Mouse (Mus musculus) embryonic facial prominence, embryonic 15.5 days (tissue): ENCODE measurements at regions not wholly inside any gene's neighbourhood (a gene's known extent, or its start where the extent isn't known, plus 50 kb on each side); places are given as distances from the start of the nearest gene placed in this dataset.

Source experiments
- ATAC-seq: fragments of 200-750 bp; cut with Nextera tagmentation; 2 replicates; pipeline ENCODE4 v1.8.0; 2017; ENCODE audit warnings: low read depth, moderate TSS enrichment; ENCODE audit not compliant: insufficient number of reproducible peaks, low FRiP score, low TSS enrichment
- H3K27ac ChIP-seq: fragments of 300-500 bp; sonication (generic); replicated peaks from 2 replicates; pipeline ENCODE4 v1.5.1; 2015; ENCODE audit warnings: mild to moderate bottlenecking, inconsistent platforms
- H3K27me3 ChIP-seq: fragments of 300-500 bp; sonication (generic); 2 replicates; pipeline ENCODE4 v1.6.1; 2015; ENCODE audit warnings: inconsistent platforms
- H3K36me3 ChIP-seq: fragments of 300-500 bp; sonication (generic); 2 replicates; pipeline ENCODE4 v1.6.1; 2015; ENCODE audit warnings: mild to moderate bottlenecking, inconsistent platforms
- H3K4me1 ChIP-seq: fragments of 300-500 bp; sonication (generic); 2 replicates; pipeline ENCODE4 v1.6.1; 2015; ENCODE audit warnings: inconsistent platforms
- H3K4me2 ChIP-seq: fragments of 300-500 bp; sonication (generic); replicated peaks from 2 replicates; pipeline ENCODE4 v1.6.1; 2015; ENCODE audit warnings: mild to moderate bottlenecking, inconsistent platforms
- H3K4me3 ChIP-seq: fragments of 300-500 bp; sonication (generic); replicated peaks from 2 replicates; pipeline ENCODE4 v1.5.1; 2015; ENCODE audit warnings: mild to moderate bottlenecking, inconsistent platforms
- H3K9ac ChIP-seq: fragments of 300-500 bp; sonication (generic); 2 replicates; pipeline ENCODE4 v1.6.1; 2015; ENCODE audit warnings: inconsistent platforms
- H3K9me3 ChIP-seq: fragments of 300-500 bp; sonication (generic); replicated peaks from 2 replicates; pipeline ENCODE4 v1.6.1; 2016; ENCODE audit warnings: inconsistent platforms
- WGBS: fragments of 180-500 bp; shearing (Covaris S2); methylation state at CpG from one replicate; pipeline ENCODE4 v1.1.7; 2015; 5-methylcytosine and 5-hydroxymethylcytosine counted together

DNA sequence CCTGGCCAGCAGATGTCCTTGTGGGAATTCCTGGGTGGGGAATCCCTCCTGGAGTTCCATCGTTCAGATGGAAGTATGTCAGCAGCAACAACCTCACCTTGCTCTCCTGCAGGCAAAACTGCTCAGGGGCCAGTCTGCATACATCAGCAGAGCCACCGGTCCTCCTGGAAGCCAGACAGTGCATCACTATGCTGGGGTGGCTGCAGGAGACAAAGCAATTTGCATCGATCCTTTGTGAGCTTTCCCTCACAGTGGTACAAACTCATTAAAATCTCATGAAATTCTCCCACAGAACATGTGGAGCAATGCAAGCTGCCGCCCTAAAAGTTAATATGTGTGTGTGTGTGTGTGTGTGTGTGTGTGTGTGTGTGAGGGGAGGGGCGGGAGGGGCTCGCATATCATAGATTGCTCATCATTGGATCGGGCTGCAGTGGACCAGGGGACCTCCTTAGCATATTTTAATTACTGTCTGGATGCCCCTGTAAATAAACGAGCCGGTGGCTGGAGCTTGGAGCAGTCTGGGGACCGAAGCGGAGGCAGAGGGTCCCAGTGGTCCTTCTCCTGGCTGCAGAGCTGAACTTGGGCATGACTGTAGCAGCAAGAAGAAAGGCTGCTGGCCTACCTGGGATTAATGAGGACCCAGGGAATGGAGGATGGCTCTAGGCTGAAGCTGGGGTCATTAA lies 597.8 kb downstream of the Vrk1 start:
- no peaks in the 10 kb centered on the region for H3K27me3 ChIP-seq
- WGBS = 69% methylated on average over 11 of the region's 11 CpGs
- no peaks in the 10 kb centered on the region for H3K9me3 ChIP-seq
- H3K4me2 ChIP-seq = no peak overlapping the region
- H3K4me3 ChIP-seq = no peak overlapping the region
- H3K9ac ChIP-seq = no peak overlapping the region
- no peaks in the 10 kb centered on the region for H3K36me3 ChIP-seq
- H3K4me1 ChIP-seq = no peaks in the 10 kb centered on the region
- ATAC-seq = no peak
- H3K27ac ChIP-seq = no peak overlapping the region

DNA sequence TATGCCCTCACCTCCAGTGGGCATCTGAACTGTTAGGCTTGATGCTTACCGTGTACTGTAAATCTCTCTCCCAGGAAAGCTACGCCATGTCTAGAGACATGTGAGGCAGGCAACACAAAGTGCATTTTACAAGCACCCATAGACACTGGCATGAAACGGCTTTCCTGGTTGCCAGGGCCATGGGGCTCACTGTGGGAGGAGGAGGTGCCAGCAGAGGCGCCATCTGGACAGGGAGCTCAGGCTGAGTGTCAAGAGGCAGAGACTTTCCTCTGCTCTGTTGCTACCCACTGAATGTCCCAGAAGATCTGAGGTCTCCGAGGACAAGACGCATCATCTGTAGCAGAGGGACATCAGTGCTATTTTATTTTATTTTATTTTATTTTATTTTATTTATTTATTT lies 608.7 kb downstream of the Vrk1 start:
- Histone ChIP-seq H3K4me2 (no peak overlapping the region), H3K4me3 (no peak overlapping the region), H3K27me3 (no peaks in the 10 kb centered on the region), H3K4me1 (no peaks in the 10 kb centered on the region), H3K36me3 (no peaks in the 10 kb centered on the region), H3K9me3 (no peaks in the 10 kb centered on the region), H3K27ac (no peak overlapping the region), H3K9ac (no peak overlapping the region)
- 92% methylated on average over 6 of the region's 6 CpGs for WGBS
- no peak for ATAC-seq

DNA sequence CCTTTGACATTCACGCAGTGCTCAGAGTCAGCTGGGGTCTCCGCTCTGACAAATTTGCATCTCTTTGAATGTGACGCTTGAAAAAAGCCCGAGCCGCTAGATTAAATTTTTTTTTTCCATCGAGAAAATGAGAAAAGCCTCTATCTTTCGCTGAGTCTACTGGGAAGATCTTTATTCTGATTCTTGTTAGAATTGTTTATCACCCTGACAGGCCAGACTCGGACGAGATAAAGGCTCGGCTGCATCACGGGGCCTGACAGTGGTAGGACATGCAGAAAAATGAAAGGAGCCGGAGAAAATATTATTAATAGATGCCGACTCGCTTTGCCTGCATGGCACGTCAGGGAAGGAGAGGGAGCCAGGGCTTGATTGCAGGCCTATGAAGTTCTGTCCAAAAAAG lies 616.8 kb downstream of the Vrk1 start:
- 70% methylated on average over 15 of the region's 15 CpGs for WGBS
- no peak for ATAC-seq

DNA sequence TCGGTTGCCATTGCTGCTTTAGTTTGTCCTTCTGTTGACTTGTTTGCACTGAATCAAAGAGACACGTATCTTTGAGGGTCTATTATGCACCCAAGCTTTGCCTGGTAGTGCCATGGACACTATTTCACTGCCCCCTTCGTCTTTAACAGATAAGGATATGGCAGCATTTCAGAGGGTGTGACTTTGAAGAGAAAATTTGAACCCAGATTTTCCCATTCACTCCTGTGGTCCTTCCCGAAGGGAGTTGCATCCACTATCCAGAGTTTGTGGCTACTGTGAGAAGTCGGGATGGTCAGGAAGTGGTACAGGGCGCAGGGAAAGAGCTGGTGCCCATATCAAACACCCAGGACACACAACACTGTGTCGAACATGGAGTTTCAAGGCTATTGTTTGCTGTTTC lies 622.5 kb downstream of the Vrk1 start:
- ATAC-seq = no peak
- H3K9ac ChIP-seq = no peak overlapping the region
- H3K27ac ChIP-seq = no peak overlapping the region
- no peaks in the 10 kb centered on the region for H3K4me1 ChIP-seq
- H3K27me3 ChIP-seq = no peaks in the 10 kb centered on the region
- 76% methylated on average over 7 of the region's 7 CpGs for WGBS
- no peaks in the 10 kb centered on the region for H3K9me3 ChIP-seq
- H3K4me3 ChIP-seq = no peak overlapping the region
- no peak overlapping the region for H3K4me2 ChIP-seq
- no peaks in the 10 kb centered on the region for H3K36me3 ChIP-seq

More for the DNA sequence above, 616.8 kb downstream of the Vrk1 start:
- no peak overlapping the region for H3K27ac ChIP-seq
- H3K9ac ChIP-seq = no peak overlapping the region
- no peaks in the 10 kb centered on the region for H3K27me3 ChIP-seq
- no peak overlapping the region for H3K4me2 ChIP-seq
- H3K4me1 ChIP-seq = no peaks in the 10 kb centered on the region
- H3K4me3 ChIP-seq = no peak overlapping the region
- no peaks in the 10 kb centered on the region for H3K9me3 ChIP-seq
- H3K36me3 ChIP-seq = no peaks in the 10 kb centered on the region

DNA sequence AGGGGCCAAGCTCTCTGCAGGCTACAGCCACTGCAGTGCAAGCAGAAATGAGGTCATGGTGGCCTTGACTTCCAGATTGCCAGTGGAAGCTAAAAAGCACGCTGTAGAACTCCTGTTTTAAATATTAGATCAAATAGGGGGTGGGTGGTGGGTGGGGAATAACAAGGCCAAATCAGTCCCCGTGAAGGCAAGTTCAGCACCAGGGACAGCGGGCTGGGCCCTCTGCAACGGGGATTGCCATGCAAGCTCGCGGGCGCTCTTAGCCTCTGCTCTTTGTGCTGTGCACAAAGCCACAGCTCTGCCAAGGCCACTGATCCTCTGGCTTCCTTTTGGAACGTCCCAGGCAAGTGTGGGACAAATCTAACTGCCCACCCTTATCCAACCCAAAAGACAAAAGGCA lies 623.1 kb downstream of the Vrk1 start:
- WGBS = 3% methylated on average over 8 of the region's 8 CpGs
- H3K27ac ChIP-seq = no peak overlapping the region
- H3K9ac ChIP-seq = no peak overlapping the region
- H3K27me3 ChIP-seq = no peaks in the 10 kb centered on the region
- ATAC-seq = no peak
- H3K36me3 ChIP-seq = no peaks in the 10 kb centered on the region
- no peak overlapping the region for H3K4me3 ChIP-seq
- H3K4me2 ChIP-seq = no peak overlapping the region
- H3K4me1 ChIP-seq = no peaks in the 10 kb centered on the region
- no peaks in the 10 kb centered on the region for H3K9me3 ChIP-seq

DNA sequence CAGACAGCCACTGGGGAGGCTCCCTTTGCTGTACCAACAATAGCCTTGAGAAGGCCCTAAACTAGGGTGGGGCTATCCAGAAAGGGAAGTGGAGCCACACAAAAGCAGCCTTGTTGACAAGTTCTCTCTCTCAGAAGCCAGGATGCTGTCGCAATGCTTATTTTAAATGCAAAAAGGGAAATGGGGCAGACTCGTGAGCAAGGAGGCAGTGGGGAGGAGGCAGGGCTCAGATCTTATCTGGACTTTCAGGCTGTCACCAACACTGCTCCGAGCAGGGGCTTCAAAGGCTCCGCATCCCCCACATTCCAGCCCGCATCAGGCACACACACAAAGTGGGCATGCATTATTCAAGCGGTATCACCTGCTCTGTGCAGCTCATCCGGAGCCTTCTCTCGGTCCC lies 648.3 kb downstream of the Vrk1 start:
- Histone ChIP-seq H3K4me1 (no peaks in the 10 kb centered on the region), H3K36me3 (no peaks in the 10 kb centered on the region), H3K9me3 (no peaks in the 10 kb centered on the region), H3K9ac (no peak overlapping the region), H3K4me2 (no peak overlapping the region), H3K27ac (no peak overlapping the region), H3K4me3 (no peak overlapping the region), H3K27me3 (no peaks in the 10 kb centered on the region)
- 22% methylated on average over 8 of the region's 8 CpGs for WGBS
- no peak for ATAC-seq

DNA sequence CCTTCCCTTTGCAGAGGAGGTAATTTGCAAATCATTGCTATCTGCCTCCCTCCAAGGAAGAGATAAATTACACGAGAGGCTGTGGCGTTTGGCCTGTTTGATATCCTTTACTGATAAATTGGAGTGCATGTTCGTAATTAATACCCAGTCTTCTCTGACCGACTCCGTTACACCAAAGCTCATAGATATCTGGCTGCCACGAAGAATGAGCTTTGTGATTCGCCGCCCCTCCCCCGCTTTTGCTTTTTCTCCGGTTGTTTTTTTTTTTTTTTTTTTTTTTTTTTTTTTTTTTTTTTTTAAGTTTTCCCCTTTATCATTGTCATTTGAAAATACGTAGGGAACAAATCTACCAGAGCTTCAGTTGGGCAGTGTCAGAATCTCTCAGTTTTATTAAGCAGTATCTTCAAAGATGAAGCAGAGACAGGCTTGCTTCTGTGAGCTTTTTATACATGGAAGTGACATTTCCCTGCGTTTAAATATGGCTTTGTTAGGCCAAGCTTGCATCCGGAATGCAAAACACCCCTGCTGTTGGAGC lies 663.3 kb downstream of the Vrk1 start:
- 29% methylated on average over 13 of the region's 13 CpGs for WGBS
- no peak overlapping the region for H3K27ac ChIP-seq

DNA sequence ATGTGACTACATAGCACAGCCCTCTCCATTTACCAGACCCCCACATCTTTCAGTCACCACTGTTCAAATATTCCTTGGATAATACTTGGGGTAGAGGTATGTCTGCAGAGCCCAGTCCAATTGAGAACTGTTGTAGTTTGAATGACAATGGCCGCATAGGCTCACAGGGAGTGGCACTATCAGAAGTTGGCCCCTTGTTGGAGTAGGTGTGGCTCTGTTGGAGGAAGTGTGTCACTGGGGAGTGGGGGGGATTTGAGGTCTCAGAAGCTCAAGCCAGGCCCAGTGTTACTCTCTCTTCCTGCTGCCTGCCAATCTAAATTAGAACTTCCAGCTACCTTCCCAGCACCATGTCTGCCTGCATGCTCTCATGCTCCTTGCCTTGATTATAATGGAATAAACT lies 664.7 kb downstream of the Vrk1 start:
- no peak for ATAC-seq
- Histone ChIP-seq H3K27ac (no peak overlapping the region), H3K4me2 (no peak overlapping the region), H3K9ac (no peak overlapping the region), H3K27me3 (no peaks in the 10 kb centered on the region), H3K4me1 (0 out of 2 replicates have a peak, but pooled peaks cover 5% of the 10 kb centered on the region), H3K9me3 (no peaks in the 10 kb centered on the region), H3K4me3 (no peak overlapping the region), H3K36me3 (no peaks in the 10 kb centered on the region)
- 100% methylated on average over 1 of the region's 1 CpGs for whole genome bisulfite sequencing

More for the DNA sequence above, 663.3 kb downstream of the Vrk1 start:
- H3K36me3 ChIP-seq = no peaks in the 10 kb centered on the region
- H3K4me1 ChIP-seq = 0 out of 2 replicates have a peak, but pooled peaks cover 5% of the 10 kb centered on the region
- no peak overlapping the region for H3K9ac ChIP-seq
- H3K9me3 ChIP-seq = no peaks in the 10 kb centered on the region
- H3K4me3 ChIP-seq = no peak overlapping the region
- no peaks in the 10 kb centered on the region for H3K27me3 ChIP-seq
- ATAC-seq = no peak
- no peak overlapping the region for H3K4me2 ChIP-seq

DNA sequence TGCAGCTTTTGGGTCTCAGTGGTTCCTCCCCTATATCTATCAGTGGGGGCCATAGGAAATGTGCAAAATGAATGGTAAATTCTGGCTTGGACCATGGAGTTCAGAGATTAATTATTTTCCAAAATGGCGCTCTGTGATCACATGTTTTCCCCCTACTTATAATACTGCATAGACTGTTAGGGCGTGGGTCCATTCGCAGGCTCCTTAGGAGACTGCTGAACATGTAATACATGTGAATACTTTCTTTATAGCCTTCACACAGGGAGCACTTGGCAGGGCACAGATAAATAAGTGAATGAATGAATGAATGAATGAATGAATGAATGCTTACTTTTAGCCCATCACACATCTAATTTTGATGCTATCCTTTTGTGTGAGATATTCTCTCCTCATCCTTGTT lies 666.1 kb downstream of the Vrk1 start:
- no peaks in the 10 kb centered on the region for H3K27me3 ChIP-seq
- no peak for ATAC-seq
- no peaks in the 10 kb centered on the region for H3K36me3 ChIP-seq
- H3K4me2 ChIP-seq = no peak overlapping the region
- no peaks in the 10 kb centered on the region for H3K9me3 ChIP-seq
- 0 out of 2 replicates have a peak, but pooled peaks cover 5% of the 10 kb centered on the region for H3K4me1 ChIP-seq
- no peak overlapping the region for H3K4me3 ChIP-seq
- H3K27ac ChIP-seq = no peak overlapping the region
- WGBS = 95% methylated on average over 3 of the region's 3 CpGs
- no peak overlapping the region for H3K9ac ChIP-seq

DNA sequence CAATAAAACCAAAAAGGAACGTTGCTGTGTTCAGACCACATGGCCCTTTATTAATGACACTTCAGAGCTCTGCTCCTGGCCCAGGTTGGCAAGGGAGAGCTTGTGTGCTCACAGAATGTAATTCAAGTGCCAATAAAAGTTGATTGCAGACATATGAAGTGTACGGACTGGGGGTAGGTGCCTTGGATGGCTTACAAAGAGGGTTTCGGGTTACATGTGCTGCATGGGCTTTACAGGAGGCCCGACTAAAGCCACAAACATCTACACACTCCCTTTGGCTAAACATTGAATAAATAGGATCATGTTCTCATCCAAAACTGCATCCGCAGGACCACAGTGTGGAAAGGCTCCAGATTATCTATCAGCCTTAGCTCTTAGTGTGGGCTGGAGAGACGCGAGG lies 666.5 kb downstream of the Vrk1 start:
- no peak overlapping the region for H3K4me3 ChIP-seq
- H3K9me3 ChIP-seq = no peaks in the 10 kb centered on the region
- no peak overlapping the region for H3K27ac ChIP-seq
- H3K4me2 ChIP-seq = no peak overlapping the region
- H3K4me1 ChIP-seq = 0 out of 2 replicates have a peak, but pooled peaks cover 5% of the 10 kb centered on the region
- H3K27me3 ChIP-seq = no peaks in the 10 kb centered on the region
- no peak overlapping the region for H3K9ac ChIP-seq
- ATAC-seq = peak; percentile 70
- H3K36me3 ChIP-seq = no peaks in the 10 kb centered on the region
- WGBS = 23% methylated on average over 7 of the region's 7 CpGs

DNA sequence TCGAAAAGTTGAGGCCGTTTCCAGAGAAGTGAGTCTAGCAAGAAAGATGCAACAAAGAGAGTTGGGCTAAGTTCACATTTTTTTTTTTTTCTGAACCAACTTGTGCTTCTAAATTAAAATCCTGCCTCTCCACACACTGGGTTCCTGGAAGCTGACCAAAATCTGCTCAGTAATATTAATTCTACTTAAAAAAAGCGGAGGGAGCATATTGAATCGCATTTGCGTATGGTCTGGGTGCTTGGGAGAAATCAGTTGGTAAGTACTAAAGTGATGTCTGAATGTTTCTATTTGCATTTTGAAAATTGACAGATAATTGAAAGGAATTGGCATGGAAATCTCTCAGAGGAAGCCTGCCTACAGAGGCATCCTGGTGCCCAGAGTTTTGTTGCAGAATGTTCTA lies 676.0 kb downstream of the Vrk1 start:
- H3K4me1 ChIP-seq = peaks cover 12% of the 10 kb centered on the region
- no peak overlapping the region for H3K27ac ChIP-seq
- no peak overlapping the region for H3K4me3 ChIP-seq
- peaks cover 4% of the 10 kb centered on the region; the same call in 1 of the 2 replicates for H3K27me3 ChIP-seq
- 65% methylated on average over 5 of the region's 5 CpGs for WGBS
- no peaks in the 10 kb centered on the region for H3K36me3 ChIP-seq
- no peak for ATAC-seq
- no peak overlapping the region for H3K4me2 ChIP-seq
- no peak overlapping the region for H3K9ac ChIP-seq
- H3K9me3 ChIP-seq = no peaks in the 10 kb centered on the region

DNA sequence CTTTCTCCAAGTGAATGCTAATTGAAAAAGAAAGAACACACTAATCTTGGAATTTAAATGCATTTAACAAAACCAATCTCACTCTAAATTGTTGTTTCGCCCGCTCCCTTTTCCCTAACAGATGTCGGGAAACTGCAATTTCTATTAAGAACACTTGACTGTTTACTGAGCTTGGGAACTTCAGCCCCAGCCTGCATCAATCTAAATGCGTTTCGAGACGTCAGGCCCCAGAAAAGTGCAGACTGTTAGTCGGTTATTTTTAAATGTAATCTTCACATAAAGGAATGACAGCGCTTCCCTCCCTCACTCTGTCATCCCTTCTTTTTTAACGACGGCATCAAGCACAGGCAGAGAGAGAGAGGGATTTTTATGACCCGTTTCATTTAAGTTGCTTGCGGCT lies 677.7 kb downstream of the Vrk1 start:
- H3K4me2 ChIP-seq = 0 out of 2 replicates have a peak overlapping the region, but pooled peaks have one; percentile 6
- 21% methylated on average over 12 of the region's 12 CpGs for WGBS
- ATAC-seq = no peak
- H3K36me3 ChIP-seq = no peaks in the 10 kb centered on the region
- no peaks in the 10 kb centered on the region for H3K9me3 ChIP-seq
- no peak overlapping the region for H3K27ac ChIP-seq
- H3K4me3 ChIP-seq = no peak overlapping the region
- peaks cover 12% of the 10 kb centered on the region for H3K4me1 ChIP-seq
- H3K27me3 ChIP-seq = peaks cover 4% of the 10 kb centered on the region; the same call in 1 of the 2 replicates
- no peak overlapping the region for H3K9ac ChIP-seq
